Comparison of ENCODE assay signal across 10 mouse cellular contexts in genomic region chr4:98509939-98510338, GRCm38 (mm10).
DNase-seq lines count a peak whose midpoint lies in the region; ATAC-seq lines count a peak whose summit lies in the region.
"Had no signal": no experiment of that assay in that cellular context is flagged by ENCODE, and none has a peak within 500 bp of the region (broad histone marks: within the 10 kb centered on the region; RNA-seq: fewer than 3 reads in every experiment).

No protein-coding gene starts in this region.

- ATAC-seq in limb, embryonic 12.5 days (ENCODE audit: insufficient number of reproducible peaks, insufficient read depth, low FRiP score, low TSS enrichment, low read depth): no peak
- ATAC-seq: forebrain, postnatal 0 days had no signal

- DNase-seq in heart, adult 11 months: peak; percentile 82
- no peak for DNase-seq in heart, embryonic 10.5 days (ENCODE audit: low spot score)
- DNase-seq in urinary bladder, adult 2 months (ENCODE audit: low spot score): peak; percentile 48
- no peak for DNase-seq in urinary bladder, postnatal 25 days (ENCODE audit: low spot score)
- no peak for DNase-seq in embryo, embryonic 11 days
- DNase-seq in thymus, postnatal 36 days: no peak
- no peak for DNase-seq in cerebellum, adult 11-12 months
- DNase-seq: cerebellum, adult 9-11 months; forebrain, postnatal 0 days had no signal

- H3K9me3 ChIP-seq in heart, embryonic 10.5 days: no peaks in the 10 kb centered on the region
- H3K9me3 ChIP-seq in limb, embryonic 12.5 days: no peaks in the 10 kb centered on the region

- peaks cover 4% of the 10 kb centered on the region; the same call in 1 of the 2 replicates for H3K36me3 ChIP-seq in heart, embryonic 10.5 days
- H3K36me3 ChIP-seq in limb, embryonic 12.5 days: 0 out of 2 replicates have a peak, but pooled peaks cover 12% of the 10 kb centered on the region

- WGBS in heart, embryonic 10.5 days: 77% methylated on average over 5 of the region's 5 CpGs
- WGBS in limb, embryonic 12.5 days: 80% methylated on average over 5 of the region's 5 CpGs

- H3K4me2 ChIP-seq in limb, embryonic 12.5 days: no peak overlapping the region

- no peak overlapping the region for H3K9ac ChIP-seq in limb, embryonic 12.5 days (replicated peaks)
- H3K9ac ChIP-seq: forebrain, postnatal 0 days had no signal

- no peak overlapping the region for H3K4me3 ChIP-seq in heart, embryonic 10.5 days
- no peak overlapping the region for H3K4me3 ChIP-seq in limb, embryonic 12.5 days (replicated peaks)

- H3K27ac ChIP-seq in heart, embryonic 10.5 days: no peak overlapping the region
- H3K27ac ChIP-seq in limb, embryonic 12.5 days: peak overlapping the region; percentile 84

- peaks cover 20% of the 10 kb centered on the region for H3K4me1 ChIP-seq in heart, embryonic 10.5 days
- H3K4me1 ChIP-seq in limb, embryonic 12.5 days (replicated peaks): peaks cover 57% of the 10 kb centered on the region

- no peaks in the 10 kb centered on the region for H3K27me3 ChIP-seq in heart, embryonic 10.5 days (ENCODE audit: insufficient read depth, poor library complexity, severe bottlenecking)
- no peaks in the 10 kb centered on the region for H3K27me3 ChIP-seq in limb, embryonic 12.5 days

Comparison
In these comparisons a context has a peak if more than half of its experiments do, and no peak if none do; other contexts are left out.
1. DNase-seq: peak in heart, adult 11 months (single experiment) and urinary bladder, adult 2 months (single experiment); none in heart, embryonic 10.5 days (single experiment), urinary bladder, postnatal 25 days (single experiment), embryo, embryonic 11 days (single experiment), thymus, postnatal 36 days (0 of 2) and cerebellum, adult 11-12 months (single experiment).